Mouse (Mus musculus): ENCODE data around the gene Ccdc33. TPM values are rescaled to one million over a fixed set of nuclear protein-coding genes. Genes with fewer than 3 reads are reported as not detected.

Ccdc33 gene
- polyA plus RNA-seq, 1 experiment from 2014 or later, result 0.73 TPM

DNA sequence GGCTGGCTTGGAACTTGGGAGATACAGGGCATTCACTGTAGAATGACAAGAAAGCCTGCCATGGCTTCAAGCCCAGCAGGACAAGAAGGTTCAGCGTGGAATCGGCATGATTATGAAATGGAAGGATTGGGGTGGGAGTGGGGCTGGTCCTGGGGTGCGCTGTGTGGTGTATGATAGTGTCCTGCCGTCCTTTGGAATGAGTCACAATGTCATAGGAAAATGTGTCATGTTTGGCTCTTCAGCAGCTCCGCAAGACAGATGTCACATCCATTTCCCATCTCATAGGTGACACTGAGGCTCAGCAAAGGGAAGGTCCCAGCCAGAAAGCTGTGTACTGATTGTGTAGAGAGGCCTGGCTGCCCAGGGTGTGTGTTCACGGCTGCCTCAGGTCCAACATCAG is 102.8 kb downstream of the Ccdc33 start:
- H3K4me3 ChIP-seq (replicated peaks), result no peak overlapping the region
- H3K27ac ChIP-seq, result no peak overlapping the region
- 89% methylated on average over 6 of the region's 6 CpGs for WGBS
- H3K4me2 ChIP-seq (replicated peaks), result no peak overlapping the region
- H3K36me3 ChIP-seq, result no peaks in the 10 kb centered on the region
- H3K9ac ChIP-seq (replicated peaks), result no peak overlapping the region
- no peaks in the 10 kb centered on the region; the same call in 1 of the 2 replicates for H3K27me3 ChIP-seq
- no peaks in the 10 kb centered on the region for H3K9me3 ChIP-seq
- ATAC-seq, result no peak
- H3K4me1 ChIP-seq (replicated peaks), result no peaks in the 10 kb centered on the region

DNA sequence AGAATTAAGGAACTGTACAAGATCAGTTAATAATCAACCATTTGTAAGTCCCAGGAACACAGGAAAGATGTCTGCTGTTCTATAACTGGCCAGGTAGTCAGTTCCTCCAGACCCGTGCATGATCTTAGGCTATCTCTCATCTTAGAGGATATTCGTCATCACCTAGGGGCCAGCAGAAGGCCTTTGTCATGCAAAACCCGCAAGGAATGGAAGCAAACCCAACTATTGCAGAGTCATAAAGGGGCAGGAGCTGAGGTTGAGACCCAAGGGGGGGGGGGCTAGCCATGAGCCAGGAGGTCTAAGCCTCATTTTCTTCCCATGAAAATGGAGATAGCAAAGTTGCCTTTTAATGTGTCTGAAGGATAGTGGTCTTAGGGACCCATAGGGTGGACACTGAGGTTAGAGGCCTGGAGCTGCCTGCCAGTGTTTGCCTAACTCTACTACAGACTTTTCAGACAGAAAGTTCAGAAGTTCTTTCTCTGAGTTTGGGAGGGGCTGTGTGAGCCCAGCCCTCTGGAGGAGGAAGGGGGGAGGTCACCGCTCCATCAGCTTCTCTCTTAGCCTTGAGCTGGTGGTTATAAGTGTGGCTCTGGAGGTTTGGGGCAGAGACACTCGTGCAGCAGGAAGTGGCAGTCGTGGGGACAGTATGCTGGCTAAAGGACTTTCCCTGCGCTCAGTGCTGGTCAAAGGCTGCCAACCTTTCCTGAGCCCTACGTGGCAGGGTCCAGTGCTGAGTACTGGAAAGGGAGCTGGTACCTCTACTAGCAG is 104.0 kb downstream of the Ccdc33 start:
- Histone ChIP-seq H3K9me3 (no peaks in the 10 kb centered on the region), H3K4me3 (replicated peaks) (no peak overlapping the region), H3K27me3 (no peaks in the 10 kb centered on the region), H3K4me2 (replicated peaks) (no peak overlapping the region), H3K4me1 (replicated peaks) (peaks cover 1% of the 10 kb centered on the region; the same call in 1 of the 2 replicates), H3K27ac (no peak overlapping the region), H3K9ac (replicated peaks) (no peak overlapping the region), H3K36me3 (no peaks in the 10 kb centered on the region)
- ATAC-seq, result no peak
- 65% methylated on average over 8 of the region's 8 CpGs for WGBS

DNA sequence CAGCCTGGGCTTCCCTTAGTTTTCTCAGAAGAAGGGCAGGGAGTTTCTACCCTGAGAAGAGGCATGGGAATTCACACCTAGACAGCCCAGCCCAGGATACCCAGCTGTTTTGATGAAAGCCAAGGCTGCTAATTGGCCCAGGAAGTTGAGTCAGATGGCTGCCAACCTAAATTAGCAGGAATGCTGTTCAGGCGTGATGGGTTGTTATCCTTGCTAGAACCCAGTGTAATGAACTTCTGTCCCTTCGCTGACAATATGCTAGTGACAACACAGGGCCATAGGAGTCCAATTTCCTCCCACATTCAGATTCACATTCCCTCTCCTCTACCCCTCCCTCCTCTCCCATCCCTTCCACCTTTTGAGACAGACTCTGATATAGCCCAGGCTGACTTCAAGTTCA is 105.7 kb downstream of the Ccdc33 start:
- ATAC-seq, result no peak
- H3K4me2 ChIP-seq (replicated peaks), result no peak overlapping the region
- 63% methylated on average over 2 of the region's 2 CpGs for WGBS
- H3K4me1 ChIP-seq (replicated peaks), result peaks cover 16% of the 10 kb centered on the region
- H3K27ac ChIP-seq, result no peak overlapping the region
- no peak overlapping the region for H3K9ac ChIP-seq (replicated peaks)
- no peaks in the 10 kb centered on the region for H3K9me3 ChIP-seq
- H3K27me3 ChIP-seq, result no peaks in the 10 kb centered on the region
- no peaks in the 10 kb centered on the region for H3K36me3 ChIP-seq
- no peak overlapping the region for H3K4me3 ChIP-seq (replicated peaks)

DNA sequence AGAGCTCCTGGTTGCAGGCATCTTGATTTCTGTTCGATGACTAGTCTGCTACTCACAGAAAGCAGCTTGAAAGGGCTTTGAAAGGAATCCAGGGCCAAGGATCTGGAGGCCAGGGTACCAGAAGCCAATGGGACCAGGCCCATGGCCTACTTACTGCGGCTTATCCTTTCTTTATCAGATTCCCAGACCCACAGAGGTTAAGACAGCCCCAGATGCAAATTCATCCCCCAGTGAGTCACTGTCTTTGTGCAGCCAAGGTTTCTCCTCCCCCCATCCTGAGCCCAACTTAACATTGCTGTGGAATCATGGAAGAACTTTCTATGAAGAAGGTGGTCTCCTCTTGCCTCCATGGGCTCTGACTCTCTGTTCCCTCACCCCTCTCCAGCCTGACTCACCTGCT is 106.1 kb downstream of the Ccdc33 start:
- H3K9me3 ChIP-seq, result no peaks in the 10 kb centered on the region
- no peak overlapping the region for H3K27ac ChIP-seq
- ATAC-seq, result no peak

DNA sequence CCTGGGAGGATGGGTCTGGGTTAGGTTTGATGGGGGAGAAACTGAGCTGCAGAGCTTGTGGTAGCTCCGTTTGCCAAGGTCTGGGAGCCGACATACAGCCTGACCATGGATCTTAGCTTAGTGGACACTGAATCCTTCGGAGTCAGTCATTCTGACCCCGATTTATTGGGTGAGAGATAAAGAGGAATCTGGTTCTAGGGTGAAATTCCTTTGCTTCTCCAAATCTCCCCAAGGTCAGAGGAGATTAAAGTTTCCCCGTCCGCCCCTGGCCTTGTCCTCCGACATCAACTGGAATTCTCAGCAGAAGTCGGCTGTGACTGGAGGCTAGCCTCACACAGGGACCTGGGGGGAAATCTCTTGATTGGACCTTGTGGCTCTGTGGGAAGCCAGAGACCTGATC is 107.1 kb downstream of the Ccdc33 start:
- Histone ChIP-seq H3K27me3 (no peaks in the 10 kb centered on the region), H3K9me3 (no peaks in the 10 kb centered on the region), H3K4me3 (replicated peaks) (no peak overlapping the region), H3K27ac (no peak overlapping the region), H3K4me1 (replicated peaks) (peaks cover 16% of the 10 kb centered on the region), H3K36me3 (no peaks in the 10 kb centered on the region), H3K4me2 (replicated peaks) (no peak overlapping the region), H3K9ac (replicated peaks) (no peak overlapping the region)
- ATAC-seq, result no peak
- WGBS, result 81% methylated on average over 8 of the region's 8 CpGs

More for the DNA sequence above, 106.1 kb downstream of the Ccdc33 start:
- Histone ChIP-seq H3K9ac (replicated peaks) (no peak overlapping the region), H3K36me3 (no peaks in the 10 kb centered on the region), H3K4me3 (replicated peaks) (no peak overlapping the region), H3K27me3 (no peaks in the 10 kb centered on the region), H3K4me2 (replicated peaks) (no peak overlapping the region), H3K4me1 (replicated peaks) (peaks cover 16% of the 10 kb centered on the region)
- 78% methylated on average over 2 of the region's 2 CpGs for WGBS

DNA sequence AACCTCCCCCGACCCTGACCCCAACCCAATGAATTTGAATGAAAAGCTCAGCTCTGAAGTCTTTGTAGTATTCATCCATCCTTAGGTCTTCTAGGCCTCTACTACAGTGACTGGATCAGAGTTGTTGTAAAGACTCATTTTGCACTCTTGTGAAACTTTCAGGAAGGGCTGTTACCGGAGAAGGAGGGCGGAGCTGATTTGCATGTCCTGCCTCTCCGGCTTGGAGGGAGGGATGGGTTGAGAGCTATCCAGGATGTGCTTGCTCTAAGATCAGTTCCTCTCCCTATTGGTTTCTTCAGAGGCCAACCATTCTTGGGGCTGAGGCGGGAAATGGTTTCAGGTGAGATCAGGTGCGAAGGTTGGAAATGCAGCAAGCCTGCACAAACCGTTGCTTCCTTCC is 107.6 kb downstream of the Ccdc33 start:
- no peak for ATAC-seq
- WGBS, result 55% methylated on average over 7 of the region's 7 CpGs
- no peaks in the 10 kb centered on the region for H3K36me3 ChIP-seq
- no peak overlapping the region for H3K4me2 ChIP-seq (replicated peaks)
- H3K9me3 ChIP-seq, result no peaks in the 10 kb centered on the region
- no peak overlapping the region for H3K9ac ChIP-seq (replicated peaks)
- H3K4me3 ChIP-seq (replicated peaks), result no peak overlapping the region
- H3K27me3 ChIP-seq, result no peaks in the 10 kb centered on the region
- H3K4me1 ChIP-seq (replicated peaks), result peaks cover 16% of the 10 kb centered on the region
- no peak overlapping the region for H3K27ac ChIP-seq

DNA sequence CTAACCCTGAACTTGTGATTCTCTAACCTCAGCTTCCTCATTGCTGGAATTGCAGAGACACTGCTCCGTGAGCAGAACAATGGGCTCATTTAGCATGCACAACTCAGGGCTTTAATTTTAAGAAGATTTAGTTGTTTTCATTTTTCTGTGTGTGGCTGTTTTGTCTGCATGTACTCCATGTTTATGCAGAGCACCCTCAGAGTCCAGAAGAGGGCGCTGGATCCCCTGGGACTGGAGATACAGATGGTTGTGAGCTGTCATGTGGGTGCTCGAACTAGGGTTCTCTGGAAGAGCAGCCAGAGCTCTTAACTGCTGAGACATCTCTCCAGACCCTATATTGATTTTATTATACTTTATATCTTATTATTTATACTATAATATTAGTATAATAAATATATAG is 109.0 kb downstream of the Ccdc33 start:
- H3K4me1 ChIP-seq (replicated peaks), result peaks cover 16% of the 10 kb centered on the region
- no peak overlapping the region for H3K9ac ChIP-seq (replicated peaks)
- H3K9me3 ChIP-seq, result no peaks in the 10 kb centered on the region
- peak overlapping the region; percentile 87 for H3K27ac ChIP-seq
- 0 out of 2 replicates have a peak, but pooled peaks have one; percentile 15 for ATAC-seq
- H3K4me3 ChIP-seq (replicated peaks), result no peak overlapping the region
- H3K27me3 ChIP-seq, result no peaks in the 10 kb centered on the region
- H3K4me2 ChIP-seq (replicated peaks), result peak overlapping the region; percentile 45
- no peaks in the 10 kb centered on the region for H3K36me3 ChIP-seq
- WGBS, result 45% methylated on average over 3 of the region's 3 CpGs

DNA sequence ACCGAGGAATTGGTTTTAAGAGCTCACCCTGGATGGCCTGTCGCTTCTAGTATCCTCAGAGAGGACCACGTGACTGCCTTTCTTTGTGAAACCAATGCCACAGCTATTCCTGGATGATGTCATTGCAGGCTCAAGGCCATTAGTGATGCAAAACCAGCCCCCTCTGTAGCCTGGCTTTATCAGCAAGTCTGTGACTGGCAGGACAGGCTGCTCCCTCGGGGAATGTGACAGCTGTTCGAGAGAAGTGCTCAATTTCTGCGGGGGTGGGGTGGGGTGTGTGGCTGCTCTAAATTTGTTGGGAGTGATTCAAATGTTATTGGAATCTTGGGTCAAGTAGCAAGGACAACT is 109.6 kb downstream of the Ccdc33 start:
- Histone ChIP-seq H3K4me1 (replicated peaks) (peaks cover 16% of the 10 kb centered on the region), H3K27me3 (no peaks in the 10 kb centered on the region), H3K9me3 (no peaks in the 10 kb centered on the region), H3K9ac (replicated peaks) (peak overlapping the region; percentile 25; the same call in 1 of the 2 replicates), H3K4me2 (replicated peaks) (peak overlapping the region; percentile 45), H3K27ac (peak overlapping the region; percentile 87), H3K4me3 (replicated peaks) (peak overlapping the region; percentile 11; the same call in 1 of the 2 replicates), H3K36me3 (no peaks in the 10 kb centered on the region)
- under 1% methylated on average over 6 of the region's 6 CpGs for WGBS
- ATAC-seq, result peak; percentile 97

DNA sequence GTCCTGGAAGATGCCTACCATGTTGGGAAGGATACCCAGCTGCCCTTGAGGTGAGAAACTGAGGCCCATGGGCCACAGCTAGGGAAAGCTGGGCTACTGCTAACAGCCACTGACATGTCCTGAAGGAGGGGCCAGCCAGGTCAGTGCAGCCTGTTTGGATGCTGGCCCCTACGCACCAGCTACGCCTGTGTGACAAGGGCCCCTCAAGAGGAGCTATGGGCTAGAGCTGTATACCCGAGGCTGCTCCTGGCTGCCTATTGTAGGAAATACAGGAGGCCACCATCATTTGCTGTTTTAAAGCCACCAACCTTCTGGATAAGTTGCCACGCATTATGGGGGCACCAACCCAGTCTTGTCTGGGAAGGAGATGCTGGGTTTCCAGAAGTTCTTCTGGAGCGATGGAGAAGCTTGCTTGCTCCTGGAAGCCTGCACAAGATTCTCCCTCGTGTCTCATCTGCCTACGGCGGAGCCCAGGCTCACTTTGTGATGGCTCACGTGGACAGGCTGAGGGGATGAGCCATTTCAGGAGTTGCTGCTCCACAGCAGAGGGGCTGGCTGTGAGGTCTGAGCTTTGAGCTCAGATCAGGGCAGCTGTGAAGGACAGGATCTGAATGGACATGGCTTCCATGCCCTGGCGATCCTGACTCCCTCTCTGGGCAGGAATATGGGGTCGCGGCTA is 110.1 kb downstream of the Ccdc33 start:
- Histone ChIP-seq H3K4me2 (replicated peaks) (peak overlapping the region; percentile 45), H3K27me3 (no peaks in the 10 kb centered on the region), H3K9ac (replicated peaks) (peak overlapping the region; percentile 25; the same call in 1 of the 2 replicates), H3K27ac (peak overlapping the region; percentile 87), H3K36me3 (no peaks in the 10 kb centered on the region), H3K4me3 (replicated peaks) (peak overlapping the region; percentile 11; the same call in 1 of the 2 replicates), H3K9me3 (no peaks in the 10 kb centered on the region), H3K4me1 (replicated peaks) (peaks cover 16% of the 10 kb centered on the region)
- WGBS, result 41% methylated on average over 12 of the region's 12 CpGs
- ATAC-seq, result peak; percentile 81

DNA sequence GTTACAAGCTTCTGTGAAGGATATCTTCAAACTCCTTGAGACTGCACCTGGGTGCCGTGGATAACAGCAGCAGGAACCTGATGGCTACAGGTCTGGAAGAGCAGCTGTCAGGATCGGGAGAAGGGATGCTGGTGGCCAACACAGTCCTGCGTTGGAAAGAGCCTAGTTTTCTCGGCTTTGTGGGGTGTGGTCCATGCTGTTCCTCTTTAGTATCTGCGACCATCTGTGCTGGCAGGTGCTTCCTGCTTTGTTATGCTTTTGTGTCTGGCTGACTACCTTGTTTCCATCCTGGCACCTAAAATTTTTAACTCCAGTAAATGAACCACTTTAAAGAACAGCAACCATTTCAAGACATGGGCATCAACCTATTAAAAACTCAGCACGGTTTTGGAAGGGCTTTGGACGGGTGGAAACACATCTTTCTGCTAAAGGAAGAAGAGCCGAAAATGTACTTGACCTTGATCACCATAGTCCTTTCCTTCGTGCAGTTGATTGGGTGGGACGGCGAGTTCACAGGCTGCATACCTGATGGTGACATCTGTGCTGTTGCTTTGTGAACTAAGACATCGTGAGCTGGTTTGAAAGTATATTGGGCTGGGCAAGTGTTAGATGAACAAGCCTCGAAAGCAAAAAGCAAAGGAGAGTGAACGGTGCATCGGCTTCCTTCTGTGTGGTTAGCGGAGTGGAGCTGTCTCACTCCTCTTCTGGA is 112.7 kb downstream of the Ccdc33 start, which contains the start of gene Cyp11a1:
Gene Cyp11a1, plus strand, starts transcription at position 659 of the 709 bp plus-strand sequence.
- 89% methylated on average over 16 of the region's 16 CpGs for whole genome bisulfite sequencing
- ATAC-seq, result no peak
- Histone ChIP-seq H3K9me3 (no peaks in the 10 kb centered on the region), H3K4me2 (replicated peaks) (no peak within 1 kb of the TSS), H3K4me1 (replicated peaks) (peaks cover 16% of the 10 kb centered on the region), H3K27me3 (peaks cover 5% of the 10 kb centered on the region; the same call in 1 of the 2 replicates), H3K4me3 (replicated peaks) (no peak within 1 kb of the TSS), H3K36me3 (no peaks in the 10 kb centered on the region), H3K27ac (no peak within 1 kb of the TSS), H3K9ac (replicated peaks) (no peak within 1 kb of the TSS)

DNA sequence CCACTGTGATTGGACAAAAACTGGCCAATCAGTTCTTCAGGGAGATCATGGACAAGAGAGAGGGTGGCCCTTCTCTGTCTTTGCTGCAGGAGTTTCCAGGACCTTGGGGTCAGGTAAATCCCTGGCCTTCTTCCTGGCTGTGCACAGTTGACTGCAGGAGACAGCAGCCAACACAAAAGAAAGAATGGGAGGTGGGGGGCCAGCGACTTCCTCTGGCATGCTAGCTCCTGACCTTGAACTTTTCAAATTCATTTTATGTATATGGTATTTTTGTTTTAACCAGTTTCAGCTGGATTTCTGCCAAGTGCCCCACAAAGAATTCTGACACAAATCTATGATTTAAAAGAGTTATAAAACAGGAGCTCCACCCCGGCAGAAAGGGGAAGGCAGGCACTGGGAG is 115.4 kb downstream of the Ccdc33 start:
- Histone ChIP-seq H3K9ac (replicated peaks) (no peak overlapping the region), H3K36me3 (no peaks in the 10 kb centered on the region), H3K4me1 (replicated peaks) (peaks cover 3% of the 10 kb centered on the region), H3K27me3 (peaks cover 26% of the 10 kb centered on the region), H3K4me2 (replicated peaks) (no peak overlapping the region), H3K4me3 (replicated peaks) (no peak overlapping the region), H3K27ac (no peak overlapping the region), H3K9me3 (no peaks in the 10 kb centered on the region)
- 37% methylated on average over 2 of the region's 2 CpGs for WGBS
- ATAC-seq, result no peak

DNA sequence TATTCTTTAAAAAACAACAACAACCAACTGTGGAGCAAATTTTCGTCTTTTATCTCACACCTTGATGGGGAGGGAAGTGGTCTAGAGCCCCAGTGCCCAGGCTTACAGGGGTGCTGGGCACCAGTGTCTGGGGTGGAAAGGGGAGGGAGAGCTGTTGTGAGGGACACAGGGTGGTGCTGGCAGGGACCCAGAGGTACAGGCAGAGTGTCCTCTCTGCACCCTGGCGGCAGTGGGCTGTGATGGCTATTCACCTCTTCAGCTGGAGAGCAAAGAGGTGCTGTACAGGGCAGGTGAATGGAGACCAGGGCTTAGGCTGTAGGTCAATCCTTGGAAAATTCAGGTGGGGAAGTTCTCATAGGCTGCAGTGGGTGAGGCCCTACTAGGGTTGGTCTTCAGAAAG is 118.9 kb downstream of the Ccdc33 start:
- Histone ChIP-seq H3K9me3 (no peaks in the 10 kb centered on the region), H3K4me1 (replicated peaks) (peaks cover 9% of the 10 kb centered on the region), H3K27me3 (peaks cover 39% of the 10 kb centered on the region), H3K4me2 (replicated peaks) (no peak overlapping the region), H3K27ac (no peak overlapping the region), H3K4me3 (replicated peaks) (no peak overlapping the region), H3K36me3 (no peaks in the 10 kb centered on the region), H3K9ac (replicated peaks) (no peak overlapping the region)
- 47% methylated on average over 2 of the region's 2 CpGs for WGBS
- ATAC-seq, result no peak

Measured in midbrain, embryonic 13.5 days (tissue).